Mouse (Mus musculus) small intestine, adult 2 months (tissue): Measurements from ENCODE around the gene Casp7. TPM values are rescaled to one million over a fixed set of nuclear protein-coding genes. Genes with fewer than 3 reads are reported as not detected.

Experiments used
- H3K27ac ChIP-seq: fragments of 200-500 bp; 2 replicates; pipeline ENCODE4 v1.5.1; 2012; ENCODE audit warnings: low read depth, low read length, control low read depth, inconsistent platforms; ENCODE audit not compliant: insufficient read depth
- H3K27me3 ChIP-seq: fragments of 200-500 bp; 2 replicates; pipeline ENCODE4 v1.6.1; 2012; ENCODE audit warnings: mild to moderate bottlenecking, moderate library complexity, low read length, inconsistent platforms; ENCODE audit not compliant: control insufficient read depth, insufficient read depth
- H3K36me3 ChIP-seq: fragments of 200-500 bp; 2 replicates; pipeline ENCODE4 v1.6.1; 2012; ENCODE audit warnings: mild to moderate bottlenecking, low read length, control low read depth, inconsistent platforms; ENCODE audit not compliant: control insufficient read depth, insufficient read depth
- H3K4me1 ChIP-seq: fragments of 200-500 bp; 2 replicates; pipeline ENCODE4 v1.6.1; 2012; ENCODE audit warnings: low read length, inconsistent platforms, mixed read lengths; ENCODE audit not compliant: control insufficient read depth, insufficient read depth, insufficient read length
- H3K4me3 ChIP-seq: fragments of 200-500 bp; 2 replicates; pipeline ENCODE4 v1.5.1; 2012; ENCODE audit warnings: low read depth, mild to moderate bottlenecking, control low read depth, inconsistent platforms, low read length, moderate library complexity
- CTCF ChIP-seq: fragments of 200-500 bp; IDR thresholded peaks from 2 replicates; pipeline ENCODE4 v1.5.1; 2012; ENCODE audit warnings: low read depth, mild to moderate bottlenecking, control low read depth, inconsistent platforms, low read length, moderate library complexity, mixed read lengths; ENCODE audit not compliant: insufficient replicate concordance, insufficient read length; ENCODE audit errors: extremely low read depth
- POLR2A ChIP-seq: fragments of 200-500 bp; IDR thresholded peaks from 2 replicates; pipeline ENCODE4 v1.6.1; 2012; ENCODE audit warnings: low read depth, mild to moderate bottlenecking, control low read depth, inconsistent platforms, low read length, moderate library complexity
- WGBS: fragments of 180-500 bp; shearing (Covaris S2); methylation state at CpG from one replicate; pipeline ENCODE4 v1.1.7; 2018; 5-methylcytosine and 5-hydroxymethylcytosine counted together
- polyA plus RNA-seq: library from polyadenylated mRNA; depleted of rRNA; stranded (reverse); fragments of >200 nt; gene quantifications from 2 replicates; pipeline ENCODE4 v1.2.3, GENCODE M21; 2012

The Casp7 gene
- polyA plus RNA-seq, 1 experiment = 112 TPM

GRCm38 (mm10) chr19:56470286-56471020 is 73.5 kb downstream of the Casp7 start:
- H3K4me3 ChIP-seq = no peak overlapping the region
- no peak overlapping the region for H3K27ac ChIP-seq
- no peak for TF ChIP-seq CTCF
- no peak for TF ChIP-seq POLR2A
- H3K27me3 ChIP-seq = no peaks in the 10 kb centered on the region
- no peaks in the 10 kb centered on the region for H3K36me3 ChIP-seq
- 81% methylated on average over 14 of the region's 14 CpGs for WGBS
- H3K4me1 ChIP-seq = peaks cover 2% of the 10 kb centered on the region

- H3K4me1 ChIP-seq = peaks cover 2% of the 10 kb centered on the region
- H3K27ac ChIP-seq = no peak overlapping the region
- H3K36me3 ChIP-seq = no peaks in the 10 kb centered on the region
- H3K27me3 ChIP-seq = no peaks in the 10 kb centered on the region
- 83% methylated on average over 10 of the region's 10 CpGs for WGBS
- TF ChIP-seq POLR2A (no peak), CTCF (no peak)
- H3K4me3 ChIP-seq = no peak overlapping the region
Observed at GRCm38 (mm10) chr19:56471934-56472333, 75.0 kb downstream of the Casp7 start.

DNA sequence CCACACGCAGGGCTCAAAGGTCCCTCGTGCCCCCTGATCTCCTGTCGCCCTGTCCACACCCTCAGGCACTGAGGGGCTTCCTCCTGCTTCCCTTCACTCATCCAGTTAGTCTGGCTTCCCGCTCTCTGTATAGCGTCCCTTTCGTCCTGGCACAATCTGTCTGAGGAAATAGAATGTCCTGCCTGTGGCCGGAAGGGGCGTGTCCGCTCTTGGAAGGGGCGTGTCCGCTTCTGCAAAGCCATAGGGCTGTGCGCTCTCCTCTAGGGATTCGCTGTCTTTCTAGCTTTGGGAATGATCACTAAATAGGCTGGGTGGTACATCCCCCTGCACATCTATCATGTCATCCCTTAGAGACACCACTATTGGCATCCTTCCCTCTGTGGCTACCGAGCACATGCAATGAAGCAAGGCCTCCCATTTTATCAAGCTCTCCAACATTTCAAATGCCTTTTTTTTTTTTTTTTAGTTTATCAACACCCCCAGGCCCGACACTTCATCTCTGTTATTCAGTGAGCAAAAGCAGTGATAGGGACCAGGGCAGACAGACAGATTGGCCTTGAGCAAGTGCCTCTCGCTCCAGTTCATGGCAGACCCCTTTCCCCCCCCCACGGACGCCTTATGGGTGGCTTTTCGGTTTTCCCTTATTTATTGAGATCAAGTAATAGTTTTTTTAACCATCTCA is 78.1 kb downstream of the Casp7 start:
- TF ChIP-seq POLR2A (no peak), CTCF (no peak)
- 50% methylated on average over 19 of the region's 19 CpGs for WGBS

DNA sequence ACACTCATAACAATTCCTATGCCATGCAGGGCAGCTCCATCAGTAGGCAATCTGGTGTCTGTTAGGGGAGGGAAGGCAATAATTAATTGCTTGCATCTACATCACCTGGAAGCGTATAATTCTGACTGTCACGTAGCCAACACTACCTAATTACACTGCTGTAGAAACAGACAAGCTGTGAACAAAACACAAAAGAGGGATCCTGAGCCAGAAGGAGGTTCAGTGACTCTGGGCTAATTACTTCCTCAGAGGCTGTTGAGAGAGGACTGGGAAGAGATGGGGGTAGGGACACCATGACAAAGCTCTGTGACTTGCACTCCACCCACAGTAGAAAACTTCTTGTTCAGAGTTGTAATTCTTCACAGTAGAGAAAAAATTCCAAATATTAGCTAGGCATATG is 79.6 kb downstream of the Casp7 start:
- Histone ChIP-seq H3K36me3 (no peaks in the 10 kb centered on the region), H3K27me3 (no peaks in the 10 kb centered on the region), H3K4me1 (peaks cover 16% of the 10 kb centered on the region), H3K27ac (no peak overlapping the region), H3K4me3 (no peak overlapping the region)
- TF ChIP-seq CTCF (no peak), POLR2A (no peak)
- WGBS = 38% methylated on average over 2 of the region's 2 CpGs

More for the DNA sequence above, 78.1 kb downstream of the Casp7 start:
- Histone ChIP-seq H3K36me3 (no peaks in the 10 kb centered on the region), H3K27me3 (no peaks in the 10 kb centered on the region), H3K27ac (no peak overlapping the region), H3K4me1 (peaks cover 16% of the 10 kb centered on the region), H3K4me3 (peak overlapping the region; percentile 44)

DNA sequence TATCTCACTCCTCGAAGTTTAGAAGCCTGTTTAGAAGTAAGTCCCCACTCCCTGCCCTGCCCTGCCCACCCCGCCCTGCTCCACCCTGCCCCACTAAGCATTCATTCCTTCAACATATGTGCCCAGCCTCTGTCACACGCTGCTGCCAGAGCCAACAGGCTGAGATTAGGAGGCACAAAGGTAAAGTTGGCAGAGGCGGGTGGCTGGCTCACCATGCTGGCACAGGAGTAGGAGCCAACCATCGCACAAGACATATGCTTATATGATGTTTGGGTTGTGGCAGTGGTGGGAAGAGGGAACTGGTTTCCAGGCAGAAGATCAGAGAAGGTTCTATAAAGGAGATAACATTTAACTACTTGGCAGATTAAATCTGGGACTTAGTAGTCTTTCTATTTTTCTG is 80.3 kb downstream of the Casp7 start:
- Histone ChIP-seq H3K27me3 (no peaks in the 10 kb centered on the region), H3K36me3 (no peaks in the 10 kb centered on the region), H3K4me1 (peaks cover 16% of the 10 kb centered on the region), H3K27ac (peak overlapping the region; percentile 43; the same call in 1 of the 2 replicates), H3K4me3 (no peak overlapping the region)
- WGBS = 33% methylated on average over 5 of the region's 5 CpGs
- no peak for TF ChIP-seq POLR2A
- TF ChIP-seq CTCF = no peak

DNA sequence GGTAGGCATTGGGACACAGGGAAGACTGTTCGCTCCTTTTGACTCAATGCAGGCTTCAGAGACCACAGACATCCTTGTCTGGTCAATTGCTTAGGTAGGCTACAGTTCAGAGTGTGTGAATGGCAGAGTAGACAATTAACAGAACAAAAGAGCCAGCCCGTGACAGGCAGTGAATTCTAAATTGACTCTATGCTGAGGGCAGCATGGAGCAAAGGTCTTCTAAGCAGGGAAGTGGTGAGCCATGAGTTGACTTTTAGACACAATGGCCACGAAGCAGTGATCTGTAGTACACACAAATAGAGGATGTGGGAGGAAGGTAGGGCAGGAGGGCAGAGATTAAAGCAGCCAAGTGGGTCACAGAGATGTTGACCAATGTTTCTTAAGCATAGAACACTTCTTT is 80.9 kb downstream of the Casp7 start:
- Histone ChIP-seq H3K27me3 (no peaks in the 10 kb centered on the region), H3K36me3 (no peaks in the 10 kb centered on the region), H3K4me1 (peaks cover 16% of the 10 kb centered on the region), H3K4me3 (no peak overlapping the region), H3K27ac (peak overlapping the region; percentile 43; the same call in 1 of the 2 replicates)
- TF ChIP-seq POLR2A (no peak), CTCF (no peak)
- 51% methylated on average over 3 of the region's 3 CpGs for WGBS

DNA sequence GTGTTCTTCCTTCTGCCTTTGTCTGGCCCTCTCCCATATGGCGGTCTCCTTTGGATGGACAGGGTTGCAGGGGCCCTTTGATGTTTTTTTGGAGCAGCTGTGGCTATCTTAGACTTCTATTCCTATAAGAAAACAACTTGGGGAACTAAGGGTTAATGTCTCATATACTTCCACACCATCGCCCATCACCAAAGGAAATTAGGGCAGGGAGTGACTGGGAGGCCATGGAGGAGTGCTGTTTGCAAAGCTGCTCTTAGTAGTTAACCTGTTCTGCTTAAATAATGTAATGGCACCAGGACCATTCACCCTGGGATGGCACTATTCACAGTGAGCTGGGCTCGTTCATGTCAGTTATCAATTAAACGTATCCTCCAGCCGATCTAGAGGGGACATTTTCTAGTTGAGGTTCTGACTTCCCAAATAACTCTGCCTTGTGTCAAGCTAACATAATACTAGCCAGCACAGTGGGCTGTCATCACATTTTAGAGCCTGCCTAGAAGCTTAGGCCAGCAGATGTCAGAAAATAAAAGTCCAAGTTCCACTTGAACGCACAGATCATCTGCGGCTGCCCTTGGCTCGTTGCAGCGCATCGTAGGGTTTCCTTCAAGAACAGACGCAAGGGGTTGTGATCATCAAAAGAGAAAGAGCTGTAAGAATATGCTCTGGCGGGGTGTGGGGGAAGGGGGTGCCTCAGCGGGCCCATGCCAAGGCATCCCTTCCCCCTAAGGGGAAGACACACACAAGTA is 87.9 kb downstream of the Casp7 start:
- peaks cover 12% of the 10 kb centered on the region for H3K4me1 ChIP-seq
- no peaks in the 10 kb centered on the region for H3K36me3 ChIP-seq
- H3K27me3 ChIP-seq = no peaks in the 10 kb centered on the region
- 80% methylated on average over 13 of the region's 13 CpGs for WGBS
- H3K27ac ChIP-seq = no peak overlapping the region
- TF ChIP-seq CTCF (no peak), POLR2A (no peak)
- H3K4me3 ChIP-seq = no peak overlapping the region
